In the genomic region with DNA sequence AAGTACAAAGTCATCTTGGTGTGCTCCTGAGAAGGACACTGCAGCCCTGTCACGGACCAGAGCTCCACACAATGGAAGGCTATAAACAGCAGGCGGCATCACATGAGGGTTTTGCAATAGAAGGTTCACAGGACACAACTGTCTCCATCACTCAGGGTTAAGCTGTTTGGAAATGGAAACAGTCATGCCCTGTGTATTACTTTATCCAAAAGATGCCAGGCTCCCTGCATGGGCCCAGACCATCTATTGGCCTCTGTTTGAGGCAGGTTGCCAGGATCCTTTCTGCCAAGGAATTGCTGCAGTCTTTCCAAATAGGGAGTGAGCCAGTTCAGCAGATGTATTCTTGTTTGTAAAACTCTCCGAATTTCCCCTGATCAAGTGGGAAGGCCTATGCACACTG, we compare ENCODE assay signal across 9 mouse cellular contexts. TPM values are rescaled to one million over a fixed set of nuclear protein-coding genes. Genes with fewer than 3 reads are reported as not detected.
DNase-seq lines count a peak whose midpoint lies in the region; ATAC-seq and TF ChIP-seq lines count a peak whose summit lies in the region.
"Had no signal": no experiment of that assay in that cellular context is flagged by ENCODE, and none has a peak within 500 bp of the region (broad histone marks: within the 10 kb centered on the region; RNA-seq: fewer than 3 reads in every experiment).

No protein-coding gene starts in this region.

- no peak for TF ChIP-seq CTCF in cerebellum, adult 2 months (IDR thresholded peaks at IDR 0.05; ENCODE audit: borderline replicate concordance, insufficient read depth, low read depth, low read length)

- DNase-seq in layer of hippocampus, adult 11-12 months (ENCODE audit: low spot score) = peak; percentile 41
- no peak for DNase-seq in layer of hippocampus, adult 9-11 months
- DNase-seq in adrenal gland, postnatal 25 days = peak; percentile 39
- DNase-seq in cerebellum, adult 2 months = peak; percentile 45 to 67
- DNase-seq in layer of hippocampus, postnatal 14 days (ENCODE audit: low spot score in 2 of 2) = peak; percentile 74 to 86
- DNase-seq in retina, embryonic 14.5 days (ENCODE audit: low spot score) = no peak
- DNase-seq: liver, embryonic 13.5 days had no signal

- no peak for ATAC-seq in monocyte, adult 5-6 weeks (replicated peaks; ENCODE audit: insufficient number of reproducible peaks, low FRiP score, low TSS enrichment, poor library complexity, severe bottlenecking)
- no peak for ATAC-seq in granulocyte monocyte progenitor cell, adult 5-6 weeks (replicated peaks; ENCODE audit: poor library complexity, severe bottlenecking)

- no peak overlapping the region for H3K27ac ChIP-seq in cerebellum, adult 2 months (ENCODE audit: insufficient read depth, low read length)
- H3K27ac ChIP-seq: liver, embryonic 13.5 days had no signal

- no peaks in the 10 kb centered on the region for H3K27me3 ChIP-seq in cerebellum, adult 2 months (ENCODE audit: control insufficient read depth, insufficient read depth, low read length)
- H3K27me3 ChIP-seq: liver, embryonic 13.5 days had no signal

- peaks cover 3% of the 10 kb centered on the region; the same call in 1 of the 2 replicates for H3K4me1 ChIP-seq in cerebellum, adult 2 months (ENCODE audit: control insufficient read depth, insufficient read depth, low read length)

- TF ChIP-seq POLR2A in cerebellum, adult 2 months (IDR thresholded peaks at IDR 0.05; ENCODE audit: borderline replicate concordance, insufficient read depth, low read length) = no peak

- WGBS in cerebellum, adult 2 months = 21% methylated on average over 3 of the region's 3 CpGs

- H3K4me3 ChIP-seq in cerebellum, adult 2 months (replicated peaks; ENCODE audit: insufficient read depth, low read depth, low read length) = no peak overlapping the region
- H3K4me3 ChIP-seq: liver, embryonic 13.5 days had no signal

RNA-seq across cellular contexts. Expression of a gene that starts 26.3 kb away (rescaled TPM):
- 17.1 and 25.6 TPM in 2 replicates for total RNA-seq in adrenal gland, postnatal 25 days (2021)
- polyA plus RNA-seq in cerebellum, adult 2 months (2012; rRNA removed) = 1.6 and 1.9 TPM in 2 replicates
- 1 to 10 TPM; 2.9 to 3.4 TPM for total RNA-seq in layer of hippocampus, postnatal 14 days (2021)
- 4.1 to 6.8 TPM (median 6.3 TPM) in 3 replicates for total RNA-seq in monocyte, adult 5-6 weeks (2017)
- 82.5 and 104 TPM in 2 replicates for total RNA-seq in granulocyte monocyte progenitor cell, adult 5-6 weeks (2014; fragmentation: Nextera tagmentation)
- total RNA-seq in granulocyte monocyte progenitor cell, adult 5-6 weeks (2017) = 302 and 371 TPM in 2 replicates

Comparison
In these comparisons a context has a peak if more than half of its experiments do, and no peak if none do; other contexts are left out.
1. DNase-seq: peak in layer of hippocampus, adult 11-12 months (single experiment), adrenal gland, postnatal 25 days (single experiment), cerebellum, adult 2 months (2 of 2) and layer of hippocampus, postnatal 14 days (2 of 2); none in layer of hippocampus, adult 9-11 months (single experiment) and retina, embryonic 14.5 days (single experiment).